Mouse (Mus musculus) limb, embryonic 14.5 days (tissue): ENCODE measurements around the gene Wdr75. TPM values are rescaled to one million over a fixed set of nuclear protein-coding genes. Genes with fewer than 3 reads are reported as not detected.

ENCODE experiments used
- ATAC-seq: fragments of 200-750 bp; cut with Nextera tagmentation; 2 replicates; pipeline ENCODE4 v1.8.0; 2017; ENCODE audit warnings: low read depth, moderate number of reproducible peaks, moderate TSS enrichment; ENCODE audit not compliant: low FRiP score
- DNase-seq: peaks from one replicate; pipeline ENCODE4 v3.0.0-alpha.2; 2015; ENCODE audit warnings: low spot score
- H3K27ac ChIP-seq: fragments of 300-500 bp; sonication (generic); replicated peaks from 2 replicates; pipeline ENCODE4 v1.5.1; 2014; ENCODE audit warnings: low read depth, mild to moderate bottlenecking, low read length, moderate library complexity, mixed read lengths
- H3K27me3 ChIP-seq: fragments of 300-500 bp; sonication (generic); 2 replicates; pipeline ENCODE4 v1.6.1; 2014; ENCODE audit warnings: low read length, mixed read lengths; ENCODE audit not compliant: control insufficient read depth, insufficient read depth
- H3K36me3 ChIP-seq: fragments of 300-500 bp; sonication (generic); 2 replicates; pipeline ENCODE4 v1.6.1; 2014; ENCODE audit warnings: mild to moderate bottlenecking, low read length, moderate library complexity, mixed read lengths; ENCODE audit not compliant: control insufficient read depth, insufficient read depth
- H3K4me1 ChIP-seq: fragments of 300-500 bp; sonication (generic); 2 replicates; pipeline ENCODE4 v1.6.1; 2014; ENCODE audit warnings: antibody characterized with exemption, low read length, mixed read lengths; ENCODE audit not compliant: control insufficient read depth, insufficient read depth
- H3K4me2 ChIP-seq: fragments of 300-500 bp; sonication (generic); replicated peaks from 2 replicates; pipeline ENCODE4 v1.6.1; 2014; ENCODE audit warnings: low read depth, mild to moderate bottlenecking, low read length, moderate library complexity; ENCODE audit not compliant: severe bottlenecking
- H3K4me3 ChIP-seq: fragments of 300-500 bp; sonication (generic); replicated peaks from 2 replicates; pipeline ENCODE4 v1.5.1; 2014; ENCODE audit warnings: low read length
- H3K9ac ChIP-seq: fragments of 300-500 bp; sonication (generic); 2 replicates; pipeline ENCODE4 v1.6.1; 2014; ENCODE audit warnings: mild to moderate bottlenecking, low read depth, low read length, moderate library complexity; ENCODE audit not compliant: severe bottlenecking
- H3K9me3 ChIP-seq: fragments of 300-500 bp; sonication (generic); 2 replicates; pipeline ENCODE4 v1.6.1; 2016; ENCODE audit warnings: low read length; ENCODE audit not compliant: control insufficient read depth
- POLR2A ChIP-seq: fragments of 200-500 bp; IDR thresholded peaks from 2 replicates; pipeline ENCODE4 v1.8.0; 2012; ENCODE audit warnings: inconsistent platforms, mild to moderate bottlenecking, moderate library complexity, borderline replicate concordance; ENCODE audit not compliant: insufficient read depth, insufficient read length; ENCODE audit errors: extremely low read depth
- WGBS: fragments of 180-500 bp; shearing (Covaris S2); extraction: QIAGEN DNeasy Blood & Tissue Kit; methylation state at CpG from one replicate; pipeline ENCODE4 v1.1.7; 2014; 5-methylcytosine and 5-hydroxymethylcytosine counted together
- polyA plus RNA-seq, 2 experiments: library from polyadenylated mRNA; depleted of rRNA in 1 of 2; stranded (reverse) in 1 of 2; unstranded in 1 of 2; fragments of >200 nt; fragmentation: Nextera tagmentation in 1 of 2; extraction: Ambion mirVana in 1 of 2; gene quantifications; 2 replicates each; pipeline versions ENCODE4 v1.2.1 to v1.2.3; 2012 to 2014

Gene Wdr75
- polyA plus RNA-seq, 2 experiments = 64.1 to 69.1 TPM

DNA sequence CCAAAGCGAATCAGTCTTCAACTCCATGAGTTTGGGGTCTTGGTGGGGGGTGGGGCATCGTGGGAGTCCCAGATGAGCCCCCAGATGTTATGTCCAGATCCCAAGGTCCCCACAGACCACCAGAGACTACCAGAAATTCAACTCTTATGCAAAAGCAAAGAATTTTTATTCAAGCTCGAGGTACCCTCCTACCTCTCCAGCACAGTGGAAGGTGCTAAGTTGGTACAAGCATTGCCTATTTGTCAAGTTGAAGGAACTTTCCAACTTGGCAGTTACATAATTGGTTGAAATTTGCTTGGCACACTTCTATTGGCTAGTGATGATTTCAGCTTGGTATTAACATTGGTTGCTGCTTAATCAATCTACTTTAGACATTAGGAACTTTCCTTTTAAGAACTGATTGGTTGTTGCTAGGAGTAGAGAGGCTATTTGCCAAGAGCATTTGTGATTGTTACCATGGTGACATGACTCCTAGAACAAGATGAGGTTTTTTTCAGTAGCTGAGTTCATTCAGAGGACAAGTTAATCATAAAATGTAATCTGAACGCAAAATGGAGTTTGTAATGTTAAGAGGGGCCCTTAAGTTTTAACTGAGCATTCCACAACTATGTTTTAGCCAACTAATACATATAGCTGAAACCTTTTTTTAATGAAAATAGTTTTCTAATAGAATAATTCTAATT is 14.2 kb upstream of the Wdr75 start:
- H3K36me3 ChIP-seq = no peaks in the 10 kb centered on the region
- WGBS = 68% methylated on average over 4 of the region's 4 CpGs
- H3K27ac ChIP-seq = no peak overlapping the region
- peak; percentile 59 for DNase-seq
- TF ChIP-seq POLR2A = no peak
- no peak overlapping the region for H3K4me2 ChIP-seq
- no peak overlapping the region for H3K4me3 ChIP-seq
- H3K9me3 ChIP-seq = no peaks in the 10 kb centered on the region
- H3K4me1 ChIP-seq = no peaks in the 10 kb centered on the region
- no peaks in the 10 kb centered on the region for H3K27me3 ChIP-seq
- ATAC-seq = no peak; the same call in 1 of the 2 replicates
- H3K9ac ChIP-seq = no peak overlapping the region

DNA sequence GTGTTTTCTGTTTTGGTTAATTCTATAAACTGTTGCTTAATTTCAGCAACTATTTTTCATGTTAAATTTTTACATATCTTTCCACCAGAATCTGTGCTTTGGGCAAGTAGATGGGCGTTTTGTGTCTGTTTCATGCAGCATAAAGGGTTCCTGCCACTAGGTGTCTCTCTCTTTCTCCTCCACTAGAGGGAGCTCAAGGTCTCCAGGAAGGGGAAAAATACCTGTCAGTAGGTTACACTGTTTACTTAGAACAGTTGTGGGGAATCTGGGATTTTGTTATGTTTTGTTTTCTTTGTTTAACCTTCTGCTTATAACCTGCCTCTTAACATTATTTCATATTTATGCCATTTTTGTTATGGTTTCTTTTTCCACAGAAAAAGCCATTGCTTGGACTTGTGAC is 21.9 kb downstream of the Wdr75 start:
- 21% methylated on average over 1 of the region's 1 CpGs for WGBS
- Histone ChIP-seq H3K36me3 (peaks cover 84% of the 10 kb centered on the region), H3K27ac (no peak overlapping the region), H3K9ac (no peak overlapping the region), H3K9me3 (no peaks in the 10 kb centered on the region), H3K4me2 (no peak overlapping the region), H3K27me3 (no peaks in the 10 kb centered on the region), H3K4me3 (no peak overlapping the region), H3K4me1 (no peaks in the 10 kb centered on the region)
- no peak for TF ChIP-seq POLR2A
- DNase-seq (peak; percentile 50), ATAC-seq (no peak)

DNA sequence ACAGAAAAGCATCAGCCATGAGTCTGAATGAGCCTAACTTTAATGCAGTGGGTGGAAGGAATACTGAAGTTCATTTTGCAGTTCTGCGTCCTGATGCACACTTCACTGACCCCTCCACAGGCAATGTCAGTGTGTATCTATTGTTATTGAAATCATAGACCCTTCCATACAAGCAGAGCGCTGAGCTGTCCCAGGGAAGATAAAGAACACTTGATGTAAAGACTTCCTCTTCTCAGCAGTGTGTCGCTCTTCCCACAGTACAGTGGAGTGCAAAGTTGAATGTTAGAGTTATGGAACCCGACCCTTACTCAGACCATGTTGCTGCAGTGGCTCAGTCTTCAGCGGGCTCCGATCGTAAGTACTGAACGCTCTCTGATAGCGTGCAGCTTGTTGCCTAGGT is 23.6 kb downstream of the Wdr75 start:
- no peak for ATAC-seq
- no peak overlapping the region for H3K27ac ChIP-seq
- TF ChIP-seq POLR2A = no peak
- no peak overlapping the region for H3K9ac ChIP-seq
- H3K27me3 ChIP-seq = no peaks in the 10 kb centered on the region
- no peak overlapping the region for H3K4me3 ChIP-seq
- no peaks in the 10 kb centered on the region for H3K9me3 ChIP-seq
- H3K4me2 ChIP-seq = no peak overlapping the region
- WGBS = 96% methylated on average over 9 of the region's 9 CpGs
- H3K4me1 ChIP-seq = no peaks in the 10 kb centered on the region
- peaks cover 85% of the 10 kb centered on the region for H3K36me3 ChIP-seq
- DNase-seq = no peak

DNA sequence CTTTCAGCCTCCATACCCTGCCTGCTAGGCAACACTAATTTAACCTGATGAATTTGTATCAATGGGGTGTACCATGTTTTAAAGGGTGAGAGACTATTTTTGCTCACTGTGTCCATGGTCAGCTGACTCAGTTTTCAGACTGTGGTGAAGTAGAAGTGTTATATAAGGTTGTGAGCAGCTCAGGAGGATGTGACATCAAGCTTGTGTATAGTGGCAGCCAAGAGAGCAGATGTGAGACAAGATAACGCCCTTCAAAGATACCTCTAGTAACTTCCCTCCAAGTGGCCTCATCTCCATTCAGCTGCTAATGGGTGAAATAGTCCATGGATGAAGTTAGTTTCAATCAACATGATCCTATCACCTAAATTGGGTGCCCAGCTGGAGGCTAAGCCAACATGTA is 29.5 kb downstream of the Wdr75 start:
- H3K4me1 ChIP-seq = no peaks in the 10 kb centered on the region
- DNase-seq (no peak), ATAC-seq (no peak)
- 75% methylated on average over 1 of the region's 1 CpGs for WGBS
- H3K27ac ChIP-seq = no peak overlapping the region
- peaks cover 52% of the 10 kb centered on the region for H3K36me3 ChIP-seq
- no peak overlapping the region for H3K4me2 ChIP-seq
- no peak overlapping the region for H3K4me3 ChIP-seq
- H3K9me3 ChIP-seq = no peaks in the 10 kb centered on the region
- TF ChIP-seq POLR2A = no peak
- no peaks in the 10 kb centered on the region for H3K27me3 ChIP-seq
- no peak overlapping the region for H3K9ac ChIP-seq

DNA sequence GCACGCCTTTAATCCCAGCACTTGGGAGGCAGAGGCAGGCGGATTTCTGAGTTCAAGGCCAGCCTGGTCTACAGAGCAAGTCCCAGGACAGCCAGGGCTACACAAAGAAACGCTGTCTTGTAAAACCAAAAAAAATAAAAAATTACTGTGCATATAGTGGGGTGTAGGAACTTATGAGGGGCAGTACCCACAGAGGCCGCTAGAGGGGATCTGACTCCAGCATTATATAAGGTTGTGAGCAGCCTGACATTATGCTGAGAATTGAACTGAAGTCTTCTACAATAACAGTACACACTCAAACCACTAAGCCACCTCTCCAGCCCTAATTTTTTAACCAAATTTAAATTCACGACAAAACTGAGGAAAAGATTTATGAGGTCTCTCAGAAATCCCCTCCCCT is 30.2 kb downstream of the Wdr75 start:
- no peaks in the 10 kb centered on the region for H3K4me1 ChIP-seq
- DNase-seq = peak; percentile 79
- H3K9me3 ChIP-seq = no peaks in the 10 kb centered on the region
- H3K9ac ChIP-seq = no peak overlapping the region
- H3K4me2 ChIP-seq = no peak overlapping the region
- H3K36me3 ChIP-seq = peaks cover 46% of the 10 kb centered on the region
- ATAC-seq = peak; percentile 85
- no peak overlapping the region for H3K4me3 ChIP-seq
- WGBS = 52% methylated on average over 5 of the region's 5 CpGs
- no peaks in the 10 kb centered on the region for H3K27me3 ChIP-seq
- H3K27ac ChIP-seq = no peak overlapping the region
- no peak for TF ChIP-seq POLR2A
